Mouse (Mus musculus) liver, adult (tissue): ENCODE results near the gene Dmpk.
A peak's percentile ranks its signal among the peaks of the same experiment; 100 is the strongest.

ENCODE experiments used
- GATA4 ChIP-seq: IDR thresholded peaks from 2 replicates; pipeline ENCODE4 v1.6.1; 2014; ENCODE audit warnings: mild to moderate bottlenecking, low read length; ENCODE audit not compliant: insufficient replicate concordance

The Dmpk gene

GRCm38 (mm10) chr7:19086042-19086441 is 2.4 kb downstream of the Dmpk start:
- peak; percentile 14; the same call in 1 of the 2 replicates for TF ChIP-seq GATA4

- no peak for TF ChIP-seq GATA4
Measured at GRCm38 (mm10) chr7:19086760-19087159, 3.1 kb downstream of the Dmpk start.

GRCm38 (mm10) chr7:19088813-19089212 is 5.2 kb downstream of the Dmpk start:
- no peak for TF ChIP-seq GATA4

- TF ChIP-seq GATA4 = no peak
Measured at GRCm38 (mm10) chr7:19091913-19092312, 8.3 kb downstream of the Dmpk start.

- TF ChIP-seq GATA4 = no peak
Measured at GRCm38 (mm10) chr7:19092381-19093173, 8.9 kb downstream of the Dmpk start.

GRCm38 (mm10) chr7:19093174-19093521 is 9.5 kb downstream of the Dmpk start:
- TF ChIP-seq GATA4 = no peak

GRCm38 (mm10) chr7:19093537-19094385 is 10.1 kb downstream of the Dmpk start:
- no peak for TF ChIP-seq GATA4

GRCm38 (mm10) chr7:19094471-19094825 is 10.8 kb downstream of the Dmpk start, which contains the start of gene Six5:
Gene Six5 (plus strand): TSS chr7:19094594.
- no peak for TF ChIP-seq GATA4

- TF ChIP-seq GATA4 = no peak
Measured at GRCm38 (mm10) chr7:19094826-19095750, 11.4 kb downstream of the Dmpk start.

- TF ChIP-seq GATA4 = no peak
Measured at GRCm38 (mm10) chr7:19095751-19096110, 12.1 kb downstream of the Dmpk start.

GRCm38 (mm10) chr7:19096421-19096976 is 12.8 kb downstream of the Dmpk start:
- no peak for TF ChIP-seq GATA4

- no peak for TF ChIP-seq GATA4
Measured at GRCm38 (mm10) chr7:19097217-19097616, 13.6 kb downstream of the Dmpk start.

- TF ChIP-seq GATA4 = no peak
Measured at GRCm38 (mm10) chr7:19097863-19098262, 14.2 kb downstream of the Dmpk start.

GRCm38 (mm10) chr7:19098811-19099210 is 15.2 kb downstream of the Dmpk start:
- no peak for TF ChIP-seq GATA4

GRCm38 (mm10) chr7:19100290-19100689 is 16.6 kb downstream of the Dmpk start:
- no peak for TF ChIP-seq GATA4
